In genomic region chr9:122270913-122271312, GRCm38 (mm10) we compare ENCODE assay signal across 25 mouse cellular contexts.
"Had no signal": no experiment of that assay in that cellular context is flagged by ENCODE, and none has a peak within 500 bp of the region (broad histone marks: within the 10 kb centered on the region; RNA-seq: fewer than 3 reads in every experiment).

No protein-coding gene starts in this region.

- H3K27ac ChIP-seq: heart, embryonic 13.5 days; heart, embryonic 15.5 days; hindbrain, embryonic 14.5 days; kidney, embryonic 15.5 days; kidney, postnatal 0 days; layer of hippocampus, adult 2 months; left cerebral cortex, adult 2 months; limb, embryonic 10.5 days; limb, embryonic 12.5 days; liver, embryonic 13.5 days had no signal

- H3K9ac ChIP-seq: heart, embryonic 13.5 days; heart, embryonic 15.5 days; hindbrain, embryonic 14.5 days; kidney, embryonic 15.5 days; limb, embryonic 12.5 days; liver, embryonic 13.5 days had no signal

- H3K4me1 ChIP-seq: kidney, embryonic 15.5 days; limb, embryonic 10.5 days; liver, embryonic 13.5 days had no signal

- H3K4me2 ChIP-seq: heart, embryonic 11.5 days; heart, embryonic 13.5 days; heart, embryonic 15.5 days; hindbrain, embryonic 14.5 days; kidney, embryonic 15.5 days; limb, embryonic 12.5 days; liver, embryonic 11.5 days; liver, embryonic 13.5 days had no signal

- H3K4me3 ChIP-seq: heart, embryonic 13.5 days; heart, embryonic 15.5 days; kidney, embryonic 15.5 days; layer of hippocampus, adult 2 months; left cerebral cortex, adult 2 months; limb, embryonic 10.5 days; limb, embryonic 12.5 days; liver, embryonic 13.5 days had no signal

- H3K36me3 ChIP-seq: liver, embryonic 13.5 days had no signal

- H3K9me3 ChIP-seq: heart, embryonic 13.5 days; heart, embryonic 15.5 days; kidney, embryonic 15.5 days; limb, embryonic 10.5 days; limb, embryonic 12.5 days; liver, embryonic 13.5 days had no signal

- DNase-seq: gastrocnemius, postnatal 14 days; gastrocnemius, postnatal 36 days; heart, adult 18-20 months; heart, postnatal 14 days; heart, postnatal 36 days; kidney, adult 11 months; kidney, adult 2 months; kidney, adult 9 months; kidney, postnatal 14 days; kidney, postnatal 36 days; liver; liver, embryonic 13.5 days had no signal

- ATAC-seq: hindbrain, embryonic 16.5 days; inflammation-experienced regulatory T-cells, adult 6 months had no signal

- H3K27me3 ChIP-seq: heart, embryonic 13.5 days; heart, embryonic 15.5 days; kidney, embryonic 15.5 days; limb, embryonic 12.5 days; liver, embryonic 13.5 days had no signal
